Mouse (Mus musculus): ENCODE measurements around the gene Csnk1g2. TPM values are rescaled to one million over a fixed set of nuclear protein-coding genes. Genes with fewer than 3 reads are reported as not detected.
"Not testable (repeated sequence)": the region's sequence is repeated elsewhere in the genome, so short reads cannot be mapped to it uniquely, and the experiment has no call there.

Csnk1g2 gene
- polyA plus RNA-seq, 1 experiment from 2014 or later = 64.6 TPM

GRCm38 (mm10) chr10:80605721-80606120, 16.9 kb upstream of the Csnk1g2 start, which contains the start of gene Gm49322:
TSS of gene Gm49322 (plus strand) at chr10:80606021.
- not testable (repeated sequence) for H3K9me3 ChIP-seq (replicated peaks; ENCODE audit: control insufficient read depth, low read length); H3K4me1 ChIP-seq (ENCODE audit: control insufficient read depth, insufficient read depth, low read length); H3K27ac ChIP-seq (ENCODE audit: low read depth, low read length); H3K4me2 ChIP-seq; H3K27me3 ChIP-seq (ENCODE audit: control insufficient read depth, insufficient read depth, low read length); H3K4me3 ChIP-seq (ENCODE audit: low read depth, low read length); H3K9ac ChIP-seq (ENCODE audit: low read depth, low read length); ATAC-seq (replicated peaks; ENCODE audit: insufficient number of reproducible peaks, low FRiP score, low TSS enrichment)
- peaks cover 13% of the 10 kb centered on the region for H3K36me3 ChIP-seq (ENCODE audit: control insufficient read depth, insufficient read depth, low read length)
- 80% methylated on average over 4 of the region's 4 CpGs for WGBS (ENCODE audit: insufficient replicate concordance)

- peaks cover 13% of the 10 kb centered on the region for H3K36me3 ChIP-seq (ENCODE audit: control insufficient read depth, insufficient read depth, low read length)
- WGBS (ENCODE audit: insufficient replicate concordance) = 87% methylated on average over 23 of the region's 23 CpGs
These were observed 16.3 kb upstream of the Csnk1g2 start for GRCm38 (mm10) chr10:80606306-80606705.

GRCm38 (mm10) chr10:80606737-80607350, 15.8 kb upstream of the Csnk1g2 start:
- 93% methylated on average over 34 of the region's 34 CpGs for WGBS (ENCODE audit: insufficient replicate concordance)
- Histone ChIP-seq H3K27ac (ENCODE audit: low read depth, low read length) (no peak overlapping the region), H3K4me2 (no peak overlapping the region), H3K9ac (ENCODE audit: low read depth, low read length) (no peak overlapping the region), H3K4me3 (ENCODE audit: low read depth, low read length) (no peak overlapping the region), H3K27me3 (ENCODE audit: control insufficient read depth, insufficient read depth, low read length) (no peaks in the 10 kb centered on the region), H3K4me1 (ENCODE audit: control insufficient read depth, insufficient read depth, low read length) (peaks cover 7% of the 10 kb centered on the region), H3K36me3 (ENCODE audit: control insufficient read depth, insufficient read depth, low read length) (peaks cover 13% of the 10 kb centered on the region), H3K9me3 (replicated peaks; ENCODE audit: control insufficient read depth, low read length) (no peaks in the 10 kb centered on the region)
- ATAC-seq (replicated peaks; ENCODE audit: insufficient number of reproducible peaks, low FRiP score, low TSS enrichment) = no peak

More at GRCm38 (mm10) chr10:80606306-80606705, 16.3 kb upstream of the Csnk1g2 start:
- no peak for ATAC-seq (replicated peaks; ENCODE audit: insufficient number of reproducible peaks, low FRiP score, low TSS enrichment)
- no peak overlapping the region for H3K4me2 ChIP-seq
- no peak overlapping the region for H3K27ac ChIP-seq (ENCODE audit: low read depth, low read length)
- H3K4me3 ChIP-seq (ENCODE audit: low read depth, low read length) = no peak overlapping the region
- peaks cover 7% of the 10 kb centered on the region for H3K4me1 ChIP-seq (ENCODE audit: control insufficient read depth, insufficient read depth, low read length)
- no peak overlapping the region for H3K9ac ChIP-seq (ENCODE audit: low read depth, low read length)
- H3K27me3 ChIP-seq (ENCODE audit: control insufficient read depth, insufficient read depth, low read length) = no peaks in the 10 kb centered on the region
- no peaks in the 10 kb centered on the region for H3K9me3 ChIP-seq (replicated peaks; ENCODE audit: control insufficient read depth, low read length)

GRCm38 (mm10) chr10:80608435-80608834, 14.2 kb upstream of the Csnk1g2 start:
- H3K27me3 ChIP-seq (ENCODE audit: control insufficient read depth, insufficient read depth, low read length) = no peaks in the 10 kb centered on the region
- H3K27ac ChIP-seq (ENCODE audit: low read depth, low read length) = no peak overlapping the region
- no peaks in the 10 kb centered on the region for H3K9me3 ChIP-seq (replicated peaks; ENCODE audit: control insufficient read depth, low read length)
- H3K9ac ChIP-seq (ENCODE audit: low read depth, low read length) = no peak overlapping the region
- H3K36me3 ChIP-seq (ENCODE audit: control insufficient read depth, insufficient read depth, low read length) = peaks cover 20% of the 10 kb centered on the region
- peaks cover 7% of the 10 kb centered on the region for H3K4me1 ChIP-seq (ENCODE audit: control insufficient read depth, insufficient read depth, low read length)
- H3K4me3 ChIP-seq (ENCODE audit: low read depth, low read length) = no peak overlapping the region
- no peak for ATAC-seq (replicated peaks; ENCODE audit: insufficient number of reproducible peaks, low FRiP score, low TSS enrichment)
- H3K4me2 ChIP-seq = no peak overlapping the region
- WGBS (ENCODE audit: insufficient replicate concordance) = 83% methylated on average over 3 of the region's 3 CpGs

- Histone ChIP-seq H3K4me3 (ENCODE audit: low read depth, low read length) (no peak overlapping the region), H3K36me3 (ENCODE audit: control insufficient read depth, insufficient read depth, low read length) (peaks cover 22% of the 10 kb centered on the region), H3K27me3 (ENCODE audit: control insufficient read depth, insufficient read depth, low read length) (no peaks in the 10 kb centered on the region), H3K4me1 (ENCODE audit: control insufficient read depth, insufficient read depth, low read length) (no peaks in the 10 kb centered on the region), H3K4me2 (no peak overlapping the region), H3K27ac (ENCODE audit: low read depth, low read length) (no peak overlapping the region), H3K9me3 (replicated peaks; ENCODE audit: control insufficient read depth, low read length) (no peaks in the 10 kb centered on the region), H3K9ac (ENCODE audit: low read depth, low read length) (no peak overlapping the region; the same call in 1 of the 2 replicates)
- WGBS (ENCODE audit: insufficient replicate concordance) = 90% methylated on average over 10 of the region's 10 CpGs
- no peak for ATAC-seq (replicated peaks; ENCODE audit: insufficient number of reproducible peaks, low FRiP score, low TSS enrichment)
These were observed 13.2 kb upstream of the Csnk1g2 start for GRCm38 (mm10) chr10:80609269-80609924.

- ATAC-seq (replicated peaks; ENCODE audit: insufficient number of reproducible peaks, low FRiP score, low TSS enrichment) = no peak
These were observed 12.4 kb upstream of the Csnk1g2 start for GRCm38 (mm10) chr10:80610116-80610785.

GRCm38 (mm10) chr10:80611024-80611423, 11.6 kb upstream of the Csnk1g2 start:
- no peaks in the 10 kb centered on the region for H3K4me1 ChIP-seq (ENCODE audit: control insufficient read depth, insufficient read depth, low read length)
- H3K9ac ChIP-seq (ENCODE audit: low read depth, low read length) = no peak overlapping the region
- ATAC-seq (replicated peaks; ENCODE audit: insufficient number of reproducible peaks, low FRiP score, low TSS enrichment) = no peak
- H3K27me3 ChIP-seq (ENCODE audit: control insufficient read depth, insufficient read depth, low read length) = no peaks in the 10 kb centered on the region
- no peaks in the 10 kb centered on the region for H3K9me3 ChIP-seq (replicated peaks; ENCODE audit: control insufficient read depth, low read length)
- H3K27ac ChIP-seq (ENCODE audit: low read depth, low read length) = no peak overlapping the region
- H3K36me3 ChIP-seq (ENCODE audit: control insufficient read depth, insufficient read depth, low read length) = peaks cover 31% of the 10 kb centered on the region
- H3K4me3 ChIP-seq (ENCODE audit: low read depth, low read length) = no peak overlapping the region
- 65% methylated on average over 4 of the region's 4 CpGs for WGBS (ENCODE audit: insufficient replicate concordance)
- H3K4me2 ChIP-seq = no peak overlapping the region

More at GRCm38 (mm10) chr10:80610116-80610785, 12.4 kb upstream of the Csnk1g2 start:
- Histone ChIP-seq H3K9me3 (replicated peaks; ENCODE audit: control insufficient read depth, low read length) (no peaks in the 10 kb centered on the region), H3K36me3 (ENCODE audit: control insufficient read depth, insufficient read depth, low read length) (peaks cover 31% of the 10 kb centered on the region), H3K4me3 (ENCODE audit: low read depth, low read length) (no peak overlapping the region), H3K4me2 (no peak overlapping the region), H3K4me1 (ENCODE audit: control insufficient read depth, insufficient read depth, low read length) (no peaks in the 10 kb centered on the region), H3K27ac (ENCODE audit: low read depth, low read length) (no peak overlapping the region), H3K27me3 (ENCODE audit: control insufficient read depth, insufficient read depth, low read length) (no peaks in the 10 kb centered on the region), H3K9ac (ENCODE audit: low read depth, low read length) (no peak overlapping the region)
- 89% methylated on average over 9 of the region's 9 CpGs for WGBS (ENCODE audit: insufficient replicate concordance)

- Histone ChIP-seq H3K4me1 (ENCODE audit: control insufficient read depth, insufficient read depth, low read length) (no peaks in the 10 kb centered on the region), H3K27me3 (ENCODE audit: control insufficient read depth, insufficient read depth, low read length) (no peaks in the 10 kb centered on the region), H3K4me2 (no peak overlapping the region), H3K9me3 (replicated peaks; ENCODE audit: control insufficient read depth, low read length) (no peaks in the 10 kb centered on the region), H3K9ac (ENCODE audit: low read depth, low read length) (no peak overlapping the region), H3K4me3 (ENCODE audit: low read depth, low read length) (no peak overlapping the region), H3K27ac (ENCODE audit: low read depth, low read length) (no peak overlapping the region), H3K36me3 (ENCODE audit: control insufficient read depth, insufficient read depth, low read length) (peaks cover 28% of the 10 kb centered on the region)
- no peak for ATAC-seq (replicated peaks; ENCODE audit: insufficient number of reproducible peaks, low FRiP score, low TSS enrichment)
- 94% methylated on average over 3 of the region's 3 CpGs for WGBS (ENCODE audit: insufficient replicate concordance)
These were observed 10.7 kb upstream of the Csnk1g2 start for GRCm38 (mm10) chr10:80611905-80612304.
